Mouse (Mus musculus): ENCODE results near the gene Macrod2. TPM values are rescaled to one million over a fixed set of nuclear protein-coding genes. Genes with fewer than 3 reads are reported as not detected.

The Macrod2 gene
- total and polyA plus RNA-seq, 2 experiments: 2.0 to 3.3 TPM

DNA sequence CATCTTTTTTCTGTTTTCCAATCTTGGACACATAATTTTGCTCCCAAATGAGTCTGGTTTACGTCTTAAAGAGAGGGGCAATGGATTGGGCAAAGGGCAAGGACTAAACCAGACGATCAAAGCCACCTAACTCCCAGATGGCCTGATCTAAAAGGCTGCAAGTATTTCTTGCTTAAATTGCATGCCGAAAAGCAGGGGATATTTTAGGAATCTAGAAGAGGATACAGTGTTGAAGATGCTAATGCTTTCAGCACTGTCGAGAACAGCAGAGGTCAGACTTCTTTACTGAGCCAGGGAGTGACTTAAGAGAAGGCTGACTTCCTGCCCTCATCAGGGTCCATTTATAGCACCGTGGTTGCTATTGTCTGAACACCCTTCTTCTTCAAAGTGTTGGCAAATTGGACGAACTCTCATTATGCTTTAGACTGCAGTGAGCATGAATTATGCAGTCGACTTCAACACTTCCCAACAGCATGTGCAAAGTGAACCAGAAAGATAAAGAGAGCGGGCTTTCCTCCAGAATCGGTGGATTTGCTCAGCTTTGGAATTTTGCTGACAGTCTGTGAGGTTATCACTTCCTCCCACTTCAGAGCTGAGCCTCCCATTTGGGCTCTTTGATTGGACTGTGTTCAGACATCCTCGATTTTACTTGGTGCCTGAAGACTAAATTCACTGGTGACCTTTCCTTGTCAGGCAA lies 1481.2 kb downstream of the Macrod2 start:
- no peak overlapping the region for H3K4me3 ChIP-seq (ENCODE audit: insufficient read depth, low read depth, low read length)
- H3K4me1 ChIP-seq (ENCODE audit: control insufficient read depth, insufficient read depth, low read length): no peaks in the 10 kb centered on the region
- H3K79me2 ChIP-seq (ENCODE audit: control insufficient read depth, insufficient read depth, low read length): no peaks in the 10 kb centered on the region
- H3K9ac ChIP-seq (ENCODE audit: low read depth, low read length): no peak overlapping the region
- WGBS: 53% methylated on average over 10 of the region's 10 CpGs
- DNase-seq (ENCODE audit: extremely low read depth, low read depth, low spot score): no peak
- TF ChIP-seq CTCF (IDR thresholded peaks at IDR 0.05; ENCODE audit: low read depth, low read length) (no peak), POLR2A (IDR thresholded peaks at IDR 0.05; ENCODE audit: extremely low read depth, insufficient read depth, low read length) (no peak)
- no peaks in the 10 kb centered on the region for H3K27me3 ChIP-seq (ENCODE audit: control insufficient read depth, insufficient read depth, low read length)
- no peak overlapping the region for H3K27ac ChIP-seq (replicated peaks; ENCODE audit: insufficient read depth, low read depth, low read length)
- no peaks in the 10 kb centered on the region for H3K36me3 ChIP-seq (ENCODE audit: control insufficient read depth, insufficient read depth, low read length)

DNA sequence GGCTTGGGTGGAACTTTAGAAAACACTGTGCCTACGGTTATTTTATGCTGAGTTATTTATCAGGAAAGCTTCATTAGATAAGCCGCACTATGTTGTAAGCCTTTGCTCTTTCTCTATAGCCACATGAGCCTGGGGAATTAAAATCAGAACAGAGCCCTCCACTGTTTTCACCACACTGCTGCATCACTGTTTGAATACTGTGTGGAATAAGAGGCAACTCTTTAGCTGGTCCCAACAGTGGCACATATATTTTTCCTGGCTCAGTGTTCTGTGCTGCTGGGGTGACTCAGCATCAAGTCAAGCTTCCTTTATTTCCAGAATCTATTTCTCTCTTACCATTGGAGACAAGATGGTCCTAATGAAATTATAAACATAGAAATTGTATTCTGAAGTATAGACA lies 1481.8 kb downstream of the Macrod2 start:
- Histone ChIP-seq H3K27me3 (ENCODE audit: control insufficient read depth, insufficient read depth, low read length) (no peaks in the 10 kb centered on the region), H3K4me3 (ENCODE audit: insufficient read depth, low read depth, low read length) (no peak overlapping the region), H3K79me2 (ENCODE audit: control insufficient read depth, insufficient read depth, low read length) (no peaks in the 10 kb centered on the region), H3K9ac (ENCODE audit: low read depth, low read length) (no peak overlapping the region), H3K36me3 (ENCODE audit: control insufficient read depth, insufficient read depth, low read length) (no peaks in the 10 kb centered on the region), H3K4me1 (ENCODE audit: control insufficient read depth, insufficient read depth, low read length) (no peaks in the 10 kb centered on the region), H3K27ac (replicated peaks; ENCODE audit: insufficient read depth, low read depth, low read length) (no peak overlapping the region)
- no peak for DNase-seq (ENCODE audit: extremely low read depth, low read depth, low spot score)
- TF ChIP-seq CTCF (IDR thresholded peaks at IDR 0.05; ENCODE audit: low read depth, low read length) (no peak), POLR2A (IDR thresholded peaks at IDR 0.05; ENCODE audit: extremely low read depth, insufficient read depth, low read length) (no peak)
- 67% methylated on average over 2 of the region's 2 CpGs for WGBS

DNA sequence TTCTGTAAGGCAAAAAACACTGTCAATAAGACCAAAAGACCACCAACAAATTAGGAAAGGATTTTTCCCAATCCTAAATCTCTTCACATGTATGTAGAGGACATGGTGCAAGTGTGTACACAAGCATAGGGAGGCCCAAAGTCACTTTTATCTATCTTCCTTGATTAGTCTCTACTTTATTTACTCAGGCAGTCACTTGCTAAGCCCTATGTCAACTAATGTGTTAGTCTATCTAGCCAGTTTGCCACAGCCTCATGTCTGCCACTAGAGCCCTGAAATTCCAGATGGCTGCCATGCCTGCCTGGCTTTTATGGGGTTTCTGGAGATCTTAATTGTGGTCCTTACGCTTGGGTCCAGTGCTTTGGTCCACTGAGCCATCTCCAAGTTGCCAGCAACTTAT lies 1483.4 kb downstream of the Macrod2 start:
- no peaks in the 10 kb centered on the region for H3K4me1 ChIP-seq (ENCODE audit: control insufficient read depth, insufficient read depth, low read length)
- no peak overlapping the region for H3K27ac ChIP-seq (replicated peaks; ENCODE audit: insufficient read depth, low read depth, low read length)
- no peaks in the 10 kb centered on the region for H3K79me2 ChIP-seq (ENCODE audit: control insufficient read depth, insufficient read depth, low read length)
- H3K36me3 ChIP-seq (ENCODE audit: control insufficient read depth, insufficient read depth, low read length): no peaks in the 10 kb centered on the region
- WGBS: 60% methylated on average over 1 of the region's 1 CpGs
- H3K9ac ChIP-seq (ENCODE audit: low read depth, low read length): no peak overlapping the region
- no peak overlapping the region for H3K4me3 ChIP-seq (ENCODE audit: insufficient read depth, low read depth, low read length)
- H3K27me3 ChIP-seq (ENCODE audit: control insufficient read depth, insufficient read depth, low read length): no peaks in the 10 kb centered on the region
- TF ChIP-seq POLR2A (IDR thresholded peaks at IDR 0.05; ENCODE audit: extremely low read depth, insufficient read depth, low read length) (no peak), CTCF (IDR thresholded peaks at IDR 0.05; ENCODE audit: low read depth, low read length) (no peak)
- DNase-seq (ENCODE audit: extremely low read depth, low read depth, low spot score): no peak

DNA sequence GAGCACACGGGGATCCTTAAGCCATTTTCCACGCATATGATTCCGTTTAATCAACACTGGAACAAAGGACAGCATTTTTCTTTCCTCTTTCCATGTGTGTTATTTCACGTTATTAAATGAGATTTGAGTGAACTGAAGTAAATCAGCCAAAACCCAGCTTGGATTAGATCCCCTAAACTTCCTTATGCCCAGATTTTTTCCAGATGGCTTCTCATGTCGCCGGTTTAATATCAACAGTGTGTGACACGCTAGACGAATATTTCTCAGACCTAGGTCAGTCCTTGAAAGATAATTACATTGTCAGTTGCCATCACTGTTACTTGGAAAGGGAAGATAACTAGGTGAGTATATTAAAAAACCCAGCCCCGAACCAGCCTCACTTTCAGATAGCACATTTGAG lies 1484.6 kb downstream of the Macrod2 start:
- 77% methylated on average over 9 of the region's 9 CpGs for WGBS
- Histone ChIP-seq H3K27me3 (ENCODE audit: control insufficient read depth, insufficient read depth, low read length) (no peaks in the 10 kb centered on the region), H3K4me3 (ENCODE audit: insufficient read depth, low read depth, low read length) (no peak overlapping the region), H3K36me3 (ENCODE audit: control insufficient read depth, insufficient read depth, low read length) (no peaks in the 10 kb centered on the region), H3K27ac (replicated peaks; ENCODE audit: insufficient read depth, low read depth, low read length) (no peak overlapping the region), H3K4me1 (ENCODE audit: control insufficient read depth, insufficient read depth, low read length) (no peaks in the 10 kb centered on the region), H3K9ac (ENCODE audit: low read depth, low read length) (no peak overlapping the region), H3K79me2 (ENCODE audit: control insufficient read depth, insufficient read depth, low read length) (no peaks in the 10 kb centered on the region)
- TF ChIP-seq POLR2A (IDR thresholded peaks at IDR 0.05; ENCODE audit: extremely low read depth, insufficient read depth, low read length): no peak
- TF ChIP-seq CTCF (IDR thresholded peaks at IDR 0.05; ENCODE audit: low read depth, low read length): no peak
- no peak for DNase-seq (ENCODE audit: extremely low read depth, low read depth, low spot score)

DNA sequence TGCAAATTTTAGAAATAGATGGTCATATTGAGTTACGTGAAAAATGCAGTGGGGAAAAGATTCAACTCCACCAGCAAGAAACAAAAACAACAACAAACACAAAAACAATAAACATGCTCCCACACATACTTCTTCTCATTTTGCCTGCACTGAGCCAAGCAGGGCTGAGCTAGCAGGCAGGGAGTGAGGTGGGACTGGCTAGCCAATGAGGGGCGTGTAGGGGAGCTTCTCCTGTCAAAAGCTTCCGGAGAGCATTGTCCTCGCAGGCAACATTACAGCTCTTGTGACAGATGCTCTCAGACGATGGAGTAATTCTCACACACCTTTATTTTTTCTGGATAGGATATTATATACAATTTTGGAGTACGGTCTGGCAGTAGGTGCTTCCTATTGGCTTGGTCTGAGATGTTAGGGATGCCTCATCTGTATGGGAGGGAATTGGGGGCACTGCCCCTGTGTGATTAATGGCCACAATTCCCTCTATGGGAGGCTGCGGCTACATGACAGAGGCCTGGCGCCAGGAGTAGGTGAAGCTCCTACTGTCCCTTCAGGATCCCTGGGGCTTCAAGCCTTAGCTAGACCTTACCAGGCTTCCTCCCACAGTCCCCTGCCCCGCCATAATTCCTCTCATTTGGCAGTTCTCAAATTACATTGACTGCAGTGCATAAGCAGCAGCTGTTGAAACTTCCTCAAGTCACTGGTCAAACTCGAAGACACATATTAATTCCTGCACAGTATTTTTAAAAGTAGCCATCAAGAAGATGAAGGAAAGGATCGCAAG lies 1491.8 kb downstream of the Macrod2 start:
- no peak overlapping the region for H3K9ac ChIP-seq (ENCODE audit: low read depth, low read length)
- no peaks in the 10 kb centered on the region for H3K36me3 ChIP-seq (ENCODE audit: control insufficient read depth, insufficient read depth, low read length)
- no peak for DNase-seq (ENCODE audit: extremely low read depth, low read depth, low spot score)
- no peaks in the 10 kb centered on the region for H3K79me2 ChIP-seq (ENCODE audit: control insufficient read depth, insufficient read depth, low read length)
- TF ChIP-seq CTCF (IDR thresholded peaks at IDR 0.05; ENCODE audit: low read depth, low read length) (no peak), POLR2A (IDR thresholded peaks at IDR 0.05; ENCODE audit: extremely low read depth, insufficient read depth, low read length) (no peak)
- H3K27ac ChIP-seq (replicated peaks; ENCODE audit: insufficient read depth, low read depth, low read length): no peak overlapping the region
- H3K4me1 ChIP-seq (ENCODE audit: control insufficient read depth, insufficient read depth, low read length): no peaks in the 10 kb centered on the region
- H3K27me3 ChIP-seq (ENCODE audit: control insufficient read depth, insufficient read depth, low read length): no peaks in the 10 kb centered on the region
- WGBS: 75% methylated on average over 11 of the region's 11 CpGs
- no peak overlapping the region for H3K4me3 ChIP-seq (ENCODE audit: insufficient read depth, low read depth, low read length)

DNA sequence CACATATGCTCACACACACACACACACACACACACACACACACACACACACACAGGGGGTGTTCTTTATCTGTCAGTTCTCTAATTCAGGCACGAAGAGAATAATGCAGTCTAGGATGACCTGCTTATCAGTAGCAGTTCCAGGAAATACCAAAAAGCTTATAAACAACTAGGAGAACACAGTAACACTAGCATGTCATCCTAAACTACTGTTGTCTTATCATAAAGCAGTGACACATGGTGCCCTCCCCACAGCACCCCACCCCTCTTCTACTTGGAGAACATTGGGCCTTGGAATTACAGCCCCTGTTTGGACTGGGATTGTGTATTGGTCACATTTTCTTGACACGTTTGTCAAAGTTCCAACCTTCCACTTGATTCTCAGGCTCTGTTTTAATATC lies 1494.4 kb downstream of the Macrod2 start:
- Histone ChIP-seq H3K27me3 (ENCODE audit: control insufficient read depth, insufficient read depth, low read length) (no peaks in the 10 kb centered on the region), H3K27ac (replicated peaks; ENCODE audit: insufficient read depth, low read depth, low read length) (no peak overlapping the region), H3K4me1 (ENCODE audit: control insufficient read depth, insufficient read depth, low read length) (no peaks in the 10 kb centered on the region), H3K4me3 (ENCODE audit: insufficient read depth, low read depth, low read length) (no peak overlapping the region), H3K9ac (ENCODE audit: low read depth, low read length) (no peak overlapping the region), H3K36me3 (ENCODE audit: control insufficient read depth, insufficient read depth, low read length) (no peaks in the 10 kb centered on the region), H3K79me2 (ENCODE audit: control insufficient read depth, insufficient read depth, low read length) (no peaks in the 10 kb centered on the region)
- DNase-seq (ENCODE audit: extremely low read depth, low read depth, low spot score): no peak
- no peak for TF ChIP-seq POLR2A (IDR thresholded peaks at IDR 0.05; ENCODE audit: extremely low read depth, insufficient read depth, low read length)
- no peak for TF ChIP-seq CTCF (IDR thresholded peaks at IDR 0.05; ENCODE audit: low read depth, low read length)
- whole genome bisulfite sequencing: 58% methylated on average over 2 of the region's 2 CpGs
